Mouse (Mus musculus) lung, postnatal 25 days (tissue): ENCODE measurements around the gene Cit.
A peak's percentile ranks its signal among the peaks of the same experiment; 100 is the strongest.

Source experiments
- DNase-seq: peaks from one replicate; pipeline ENCODE4 v3.0.0; 2022; ENCODE audit warnings: low spot score

Cit gene

GRCm38 (mm10) chr5:115971236-115971635 lies 126.2 kb downstream of the Cit start:
- DNase-seq: peak; percentile 43

- DNase-seq: no peak
Measured at GRCm38 (mm10) chr5:115975672-115976071, 130.6 kb downstream of the Cit start.

- no peak for DNase-seq
Measured at GRCm38 (mm10) chr5:115976446-115976845, 131.4 kb downstream of the Cit start.

- DNase-seq: peak; percentile 27
Measured at GRCm38 (mm10) chr5:115977266-115977665, 132.2 kb downstream of the Cit start.

- peak; percentile 65 for DNase-seq
Measured at GRCm38 (mm10) chr5:115977757-115978156, 132.7 kb downstream of the Cit start.

GRCm38 (mm10) chr5:115978255-115978654 lies 133.2 kb downstream of the Cit start:
- DNase-seq: no peak

GRCm38 (mm10) chr5:115979134-115979696 lies 134.1 kb downstream of the Cit start:
- no peak for DNase-seq

- no peak for DNase-seq
Measured at GRCm38 (mm10) chr5:115980537-115980936, 135.5 kb downstream of the Cit start.

- DNase-seq: no peak
Measured at GRCm38 (mm10) chr5:115982671-115983373, 137.7 kb downstream of the Cit start.

- DNase-seq: no peak
Measured at GRCm38 (mm10) chr5:115984392-115984791, 139.3 kb downstream of the Cit start.

- no peak for DNase-seq
Measured at GRCm38 (mm10) chr5:115985101-115985500, 140.0 kb downstream of the Cit start.

- no peak for DNase-seq
Measured at GRCm38 (mm10) chr5:115987284-115987683, 142.2 kb downstream of the Cit start.

GRCm38 (mm10) chr5:115991717-115992116 lies 146.6 kb downstream of the Cit start:
- no peak for DNase-seq

GRCm38 (mm10) chr5:115994101-115994500 lies 149.0 kb downstream of the Cit start:
- no peak for DNase-seq

- no peak for DNase-seq
Measured at GRCm38 (mm10) chr5:115997376-115997775, 152.3 kb downstream of the Cit start.

- DNase-seq: no peak
Measured at GRCm38 (mm10) chr5:116003154-116003553, 158.1 kb downstream of the Cit start.

GRCm38 (mm10) chr5:116003825-116004224 lies 158.7 kb downstream of the Cit start:
- DNase-seq: no peak

GRCm38 (mm10) chr5:116004271-116004670 lies 159.2 kb downstream of the Cit start:
- no peak for DNase-seq

- no peak for DNase-seq
Measured at GRCm38 (mm10) chr5:116006324-116007099, 161.4 kb downstream of the Cit start.

GRCm38 (mm10) chr5:116007723-116008122 lies 162.6 kb downstream of the Cit start:
- DNase-seq: no peak

GRCm38 (mm10) chr5:116009091-116009851 lies 164.2 kb downstream of the Cit start:
- peak; percentile 85 for DNase-seq

- no peak for DNase-seq
Measured at GRCm38 (mm10) chr5:116009884-116010627, 165.0 kb downstream of the Cit start.
